Mouse (Mus musculus) mesoderm, embryonic 11.5 days (tissue): ENCODE measurements at regions not wholly inside any gene's neighbourhood (a gene's known extent, or its start where the extent isn't known, plus 50 kb on each side); places are given as distances from the start of the nearest gene placed in this dataset.

ENCODE experiments used
- DNase-seq: peaks from one replicate; pipeline ENCODE4 v3.0.0-alpha.2; 2012; ENCODE audit warnings: low read depth, low spot score

GRCm38 (mm10) chr15:14000952-14001351, 827.5 kb upstream of the Cdh6 start:
- no peak for DNase-seq

GRCm38 (mm10) chr15:13989768-13990167, 816.3 kb upstream of the Cdh6 start:
- DNase-seq = no peak

GRCm38 (mm10) chr15:13988919-13989510, 815.5 kb upstream of the Cdh6 start:
- peak; percentile 2 for DNase-seq

GRCm38 (mm10) chr15:13969811-13970210, 796.3 kb upstream of the Cdh6 start:
- DNase-seq = peak; percentile 49
